Mouse (Mus musculus) frontal cortex, postnatal 10 days (tissue): ENCODE measurements around the gene Fabp6.

Experiments
- DNase-seq, 2 experiments: peaks; one replicate each; pipeline ENCODE4 v3.0.0; 2022; ENCODE audit warnings: low spot score in 2 of 2, mixed read lengths in 1 of 2

Fabp6 gene

GRCm38 (mm10) chr11:43589530-43590072, 11.7 kb downstream of the Fabp6 start:
- no peak for DNase-seq

DNA sequence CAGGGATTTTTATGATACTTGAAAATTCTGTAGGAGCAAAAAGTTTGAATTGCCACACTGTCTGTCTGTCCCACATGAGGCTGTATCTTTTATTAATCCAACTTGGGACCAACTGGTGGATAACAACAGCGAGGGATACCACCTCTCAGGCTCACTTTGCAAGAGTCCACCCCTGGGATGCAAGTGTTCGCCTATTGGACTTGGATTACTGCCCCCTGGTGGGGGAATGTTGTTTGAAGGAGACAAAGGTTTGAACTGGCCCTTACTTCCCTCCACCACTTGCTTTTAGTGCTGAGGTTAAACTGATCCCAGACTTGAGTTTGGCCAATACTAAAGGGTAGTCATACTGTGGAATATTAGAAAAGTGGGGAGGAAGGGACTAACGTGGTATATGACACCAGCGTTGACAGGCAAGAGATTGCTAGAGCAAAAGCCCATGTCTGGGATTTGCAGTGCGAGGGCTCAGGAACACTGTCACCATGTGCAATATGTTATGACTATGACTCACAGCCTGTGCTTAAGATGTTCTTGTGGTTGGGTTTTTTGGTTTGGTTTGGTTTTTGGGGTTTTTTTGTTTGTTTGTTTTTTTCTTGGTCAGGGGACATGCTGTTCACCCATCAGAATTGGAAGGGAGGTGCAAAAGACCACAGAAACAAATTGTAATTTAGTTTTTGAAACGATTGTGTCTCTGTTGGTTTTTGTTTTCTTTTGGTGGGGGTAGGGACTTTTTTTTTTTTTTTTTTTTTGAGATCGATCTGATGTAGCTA, 14.8 kb downstream of the Fabp6 start, which contains the start of gene 4933415A04Rik:
Gene 4933415A04Rik (plus strand): TSS at position 717 of the 767 bp plus-strand sequence.
- DNase-seq, result peak in 1 of 2 experiments; percentile 54

- DNase-seq, result no peak
Observed at GRCm38 (mm10) chr11:43585211-43586005, 15.9 kb downstream of the Fabp6 start.

DNA sequence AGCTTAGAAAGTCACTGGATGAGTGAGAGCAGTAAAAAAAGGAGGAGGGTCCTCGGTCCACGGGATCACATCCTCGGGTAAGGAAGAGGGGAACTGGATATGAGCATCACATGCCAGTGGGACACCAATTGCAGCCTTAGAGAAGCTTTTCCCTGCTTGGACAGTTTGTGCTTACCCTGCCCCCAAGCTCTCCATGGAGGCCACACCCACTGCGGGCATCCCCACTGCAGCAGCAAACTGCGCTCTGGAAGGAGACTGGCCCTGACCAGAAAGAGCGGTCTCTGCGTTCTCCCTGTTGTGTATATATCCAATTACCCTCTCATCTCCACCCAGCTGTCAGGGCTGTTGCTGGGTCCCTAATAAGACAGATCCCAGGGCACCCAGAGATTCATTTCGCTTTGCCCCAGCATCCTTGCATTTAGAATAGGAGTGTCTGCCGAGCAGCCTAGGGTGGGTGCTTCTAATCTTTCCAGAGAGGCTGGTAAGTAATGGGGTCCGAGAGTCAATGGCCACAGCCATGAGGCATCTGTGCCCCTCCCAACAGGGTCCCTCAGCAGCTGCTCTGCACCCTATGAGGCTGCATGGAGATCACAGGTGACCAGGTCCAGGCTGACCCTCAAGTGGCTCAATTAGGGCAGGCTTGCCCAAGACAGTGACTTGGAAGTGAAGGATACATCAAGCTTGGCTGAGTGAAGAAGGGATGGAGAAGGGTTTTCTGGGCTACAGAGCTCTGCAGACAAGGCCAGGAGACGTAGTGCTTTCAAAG, 23.4 kb downstream of the Fabp6 start:
- DNase-seq, result no peak

GRCm38 (mm10) chr11:43575376-43576151, 25.8 kb downstream of the Fabp6 start:
- no peak for DNase-seq

DNA sequence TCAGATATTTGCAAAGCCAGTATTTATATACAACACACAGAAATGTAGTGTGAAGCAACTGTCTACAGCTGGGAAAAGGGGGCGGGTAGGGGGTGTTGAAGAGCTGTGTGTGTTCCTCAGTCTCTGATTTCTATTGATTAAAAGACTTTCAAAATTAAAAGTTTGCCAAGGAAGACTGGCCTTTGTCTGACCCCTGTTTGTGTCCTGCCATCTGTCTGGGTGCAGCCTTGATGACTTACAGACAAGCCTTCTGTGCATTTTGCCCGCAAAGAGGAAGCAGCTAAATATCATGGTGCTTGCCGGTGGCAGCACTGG, 26.3 kb downstream of the Fabp6 start:
- DNase-seq, result no peak

DNA sequence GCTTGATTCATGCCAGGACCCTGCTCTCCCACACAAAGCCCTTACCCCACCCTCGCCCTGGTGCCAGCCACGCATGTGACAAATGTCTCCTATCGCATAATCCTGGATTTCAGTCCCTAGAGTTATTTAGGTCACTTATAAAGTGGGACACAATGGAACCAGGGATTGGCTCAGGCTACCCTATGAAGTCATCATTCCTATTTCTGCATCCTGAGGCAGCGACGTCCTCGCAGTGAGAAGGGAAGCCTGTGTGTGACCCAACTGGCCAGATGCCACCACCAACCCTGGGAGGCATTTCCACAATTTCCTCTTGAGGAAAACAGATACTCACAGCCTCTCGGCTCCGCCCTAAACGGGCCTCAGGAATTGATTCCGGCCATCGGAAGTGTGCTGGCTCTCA, 31.7 kb downstream of the Fabp6 start:
- DNase-seq, result peak; percentile 48 to 53

DNA sequence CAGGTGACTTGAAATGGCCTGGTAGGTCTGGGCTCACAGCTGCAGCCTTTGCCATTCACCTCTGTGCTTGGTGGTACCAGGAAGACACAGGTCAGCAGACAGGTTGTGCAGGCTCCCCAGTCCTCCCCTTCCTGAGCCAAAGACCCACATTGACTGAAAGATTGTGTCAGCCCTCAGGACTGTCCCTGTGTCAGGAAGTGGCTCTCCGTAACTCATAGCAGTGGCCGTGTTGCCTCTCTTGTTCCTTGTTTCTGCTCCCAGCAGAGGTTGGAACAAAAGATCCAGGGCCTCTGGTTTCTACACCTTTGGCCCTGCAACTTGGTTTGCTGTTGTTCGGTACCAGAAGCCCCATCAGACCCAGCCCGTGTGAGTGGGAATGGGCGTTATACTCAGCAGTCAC, 32.2 kb downstream of the Fabp6 start:
- DNase-seq, result no peak

GRCm38 (mm10) chr11:43568263-43568662, 33.1 kb downstream of the Fabp6 start:
- DNase-seq, result no peak

- DNase-seq, result no peak
Observed at GRCm38 (mm10) chr11:43566696-43567095, 34.6 kb downstream of the Fabp6 start.

DNA sequence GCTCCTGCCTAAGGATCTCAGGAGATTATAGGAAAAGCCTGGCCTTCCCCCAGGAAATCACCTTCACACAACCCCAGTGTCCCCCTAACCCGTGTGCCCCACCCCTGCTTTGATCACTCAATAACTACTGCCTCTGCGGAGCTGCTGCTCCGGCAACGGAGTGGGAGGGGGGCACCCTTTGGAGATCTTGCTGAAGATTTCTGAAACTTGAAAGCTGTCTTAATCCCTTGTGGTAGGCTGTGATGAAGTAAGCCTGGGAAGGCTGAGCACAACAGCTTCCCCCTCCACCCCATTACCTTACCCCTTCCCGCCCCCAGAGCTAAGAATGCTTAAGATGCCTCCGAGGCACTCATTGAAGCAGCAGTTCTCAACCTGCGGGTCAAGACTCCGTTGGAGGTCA, 35.5 kb downstream of the Fabp6 start:
- no peak for DNase-seq

- DNase-seq, result no peak
Observed at GRCm38 (mm10) chr11:43565414-43565813, 35.9 kb downstream of the Fabp6 start.

DNA sequence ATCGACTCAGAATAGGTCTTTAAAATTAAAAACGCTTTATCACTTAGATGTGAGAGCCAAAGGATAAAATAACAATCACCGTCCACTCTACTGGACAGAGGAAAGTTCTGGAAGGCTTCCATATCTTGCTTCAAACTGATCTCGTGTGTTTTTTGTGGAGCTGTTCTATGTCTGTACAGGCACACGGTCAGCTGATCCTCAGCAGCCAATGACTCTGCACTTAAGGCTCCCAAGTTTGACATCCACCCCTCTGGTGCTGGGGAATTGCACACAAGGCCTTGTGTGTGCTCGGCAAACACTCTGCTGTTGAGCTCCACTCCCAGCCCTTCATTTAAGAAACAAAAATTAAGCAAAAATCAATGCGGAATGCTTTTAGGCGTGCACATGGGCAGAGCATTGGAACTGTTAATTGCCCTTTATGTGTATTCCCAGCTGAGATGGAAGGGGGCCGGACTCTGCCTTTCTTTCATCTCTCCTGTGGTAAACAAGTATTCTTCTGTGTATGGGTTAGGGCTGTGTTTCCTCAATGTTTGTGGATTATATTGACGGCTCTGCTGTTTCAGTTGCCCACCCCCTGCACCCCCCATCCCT, 37.6 kb downstream of the Fabp6 start:
- DNase-seq, result no peak

DNA sequence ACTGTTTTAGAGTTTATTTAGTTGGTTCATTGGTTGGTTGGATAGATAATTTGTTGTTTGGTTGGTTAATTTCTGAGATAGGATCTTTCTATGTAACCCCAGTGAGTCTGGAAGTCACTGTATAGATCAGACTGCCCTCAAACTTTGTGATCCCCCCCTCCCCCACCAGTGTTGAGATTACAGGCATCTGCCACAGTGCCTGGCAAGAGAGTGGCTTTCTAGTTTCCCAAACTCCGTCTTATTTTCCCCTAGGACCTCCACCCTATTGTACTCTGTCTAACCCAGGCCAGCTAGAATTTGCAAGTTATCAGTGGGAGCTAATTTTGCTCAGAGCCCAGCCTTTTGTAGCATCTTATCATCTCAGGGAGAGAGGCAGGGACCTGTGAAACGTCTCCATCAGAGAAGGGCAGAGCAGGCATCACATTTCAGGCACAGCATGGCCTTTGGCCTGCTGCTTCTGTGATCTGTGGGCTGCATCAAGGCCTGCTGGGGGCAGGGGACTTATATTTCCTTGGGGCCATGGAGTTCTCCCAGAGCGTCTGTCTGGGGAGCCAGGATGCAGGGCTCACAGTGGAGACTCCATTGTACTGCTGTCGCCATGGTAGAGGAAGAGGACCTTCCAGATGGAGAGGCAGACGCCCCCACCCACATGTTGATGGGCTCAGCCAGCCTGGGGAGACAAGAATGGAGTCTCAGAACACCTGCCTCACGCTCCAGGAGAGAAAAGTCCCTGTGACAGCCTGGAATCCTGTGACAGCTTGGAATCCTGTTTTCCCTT, 41.6 kb downstream of the Fabp6 start:
- peak; percentile 30 to 53 for DNase-seq

DNA sequence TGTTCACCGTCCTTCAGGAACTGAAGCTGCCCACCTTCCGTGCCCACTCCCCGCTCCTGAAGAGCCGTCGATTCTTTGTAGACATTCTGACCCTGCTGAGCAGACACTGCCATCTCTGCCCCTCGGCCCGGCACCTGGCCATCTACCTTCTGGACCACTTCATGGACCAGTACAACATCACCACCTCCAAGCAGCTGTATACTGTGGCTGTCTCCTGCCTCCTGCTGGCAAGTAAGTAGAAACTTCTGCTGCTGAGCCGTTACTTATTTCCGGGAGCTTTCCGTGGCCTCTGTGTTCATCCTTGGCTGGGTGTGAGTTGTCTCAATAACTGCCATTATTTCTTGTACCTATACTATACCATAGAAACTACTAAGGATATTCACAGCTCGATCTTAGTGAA, 44.8 kb downstream of the Fabp6 start:
- no peak for DNase-seq

GRCm38 (mm10) chr11:43552675-43553074, 48.7 kb downstream of the Fabp6 start:
- DNase-seq, result no peak

GRCm38 (mm10) chr11:43551756-43552155, 49.6 kb downstream of the Fabp6 start:
- no peak for DNase-seq

DNA sequence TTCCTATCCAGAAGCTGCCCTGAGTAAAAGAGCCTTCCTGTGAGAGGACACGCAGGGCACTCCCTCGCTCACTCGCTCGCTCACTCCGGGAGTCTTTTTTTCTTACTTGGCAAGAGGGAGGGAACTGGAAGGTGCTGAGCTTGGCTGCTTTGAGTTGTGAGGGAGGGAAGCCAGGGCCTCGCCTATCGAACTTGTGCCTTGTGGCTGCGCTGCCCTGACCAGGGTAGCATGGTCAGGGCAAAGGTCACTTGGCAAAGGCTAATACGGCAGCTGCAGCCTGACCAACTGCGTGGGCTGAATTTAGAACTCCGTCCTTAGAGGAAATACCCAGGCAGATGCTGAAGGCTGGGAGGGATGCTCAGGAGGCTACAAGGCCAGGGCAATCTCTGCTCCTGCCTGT, 51.6 kb downstream of the Fabp6 start:
- DNase-seq, result no peak

- DNase-seq, result no peak
Observed at GRCm38 (mm10) chr11:43548657-43549435, 52.5 kb downstream of the Fabp6 start.
